Mouse (Mus musculus) cortical plate, adult 2 months (tissue): ENCODE data around the gene Atp1a1.

Source experiments
- CTCF ChIP-seq: fragments of 200-500 bp; IDR thresholded peaks from 2 replicates; pipeline ENCODE4 v1.5.1; 2011; ENCODE audit warnings: mild to moderate bottlenecking, control low read depth, low read length; ENCODE audit not compliant: insufficient read depth; ENCODE audit errors: extremely low read depth
- POLR2A ChIP-seq: fragments of 200-500 bp; IDR thresholded peaks from 2 replicates; pipeline ENCODE4 v1.6.1; 2011; ENCODE audit warnings: mild to moderate bottlenecking, low read length, control low read depth; ENCODE audit not compliant: insufficient read depth; ENCODE audit errors: extremely low read depth

GRCm38 (mm10) chr3:101617007-101617406 is 12.5 kb upstream of the Atp1a1 start:
- TF ChIP-seq CTCF = no peak
- TF ChIP-seq POLR2A = no peak
